Mouse (Mus musculus): Measurements from ENCODE around the gene Ttpal.

DNA sequence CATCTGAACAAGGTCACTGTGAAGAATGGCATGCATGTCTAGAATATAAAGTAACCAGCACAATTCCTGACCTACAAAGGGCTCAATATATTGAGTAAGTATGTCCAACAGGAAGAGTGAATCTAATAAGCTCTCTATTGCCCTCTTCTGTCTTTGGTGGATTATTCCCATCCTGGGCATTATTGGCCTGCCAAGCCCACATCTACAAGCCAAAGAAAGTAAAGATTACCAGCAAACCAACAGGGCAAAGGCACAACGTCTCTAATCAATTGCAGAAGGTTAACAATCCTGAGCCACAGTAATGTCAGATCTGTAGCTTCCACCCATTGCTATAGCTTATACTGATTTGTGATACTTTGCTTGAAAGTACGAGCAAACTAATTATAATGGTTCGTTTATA is 38.4 kb downstream of the Ttpal start:
- TF ChIP-seq GATA1 (IDR thresholded peaks at IDR 0.05; ENCODE audit: low read length): no peak
- TF ChIP-seq TAL1 (IDR thresholded peaks at IDR 0.05; ENCODE audit: low read length): no peak
